ENCODE assay signal across 23 mouse cellular contexts in the genomic region with DNA sequence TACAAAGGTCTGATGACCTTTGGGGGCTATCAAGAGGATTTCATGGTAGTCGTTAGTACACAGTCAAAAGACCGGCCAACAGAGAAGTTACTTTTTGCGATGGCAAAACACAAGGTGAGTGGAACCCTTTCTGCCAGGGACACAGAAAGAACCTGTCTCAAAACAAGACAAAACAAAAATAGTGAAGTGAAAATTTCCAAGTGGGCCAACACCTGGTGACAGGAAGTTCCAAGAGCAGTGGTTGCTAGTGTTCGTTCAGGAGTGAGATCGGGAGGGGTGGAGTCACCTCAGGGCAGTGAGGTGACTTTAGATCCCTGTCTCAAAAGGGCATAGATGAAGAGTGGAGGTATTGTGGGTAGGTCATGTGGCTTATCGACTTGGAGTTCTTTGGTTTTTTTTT. TPM values are rescaled to one million over a fixed set of nuclear protein-coding genes. Genes with fewer than 3 reads are reported as not detected.
"Had no signal": no experiment of that assay in that cellular context is flagged by ENCODE, and none has a peak within 500 bp of the region (broad histone marks: within the 10 kb centered on the region; RNA-seq: fewer than 3 reads in every experiment).

No protein-coding gene starts in this region.

- H3K9me3 ChIP-seq: lung, embryonic 15.5 days; midbrain, embryonic 13.5 days; midbrain, embryonic 15.5 days had no signal

- DNase-seq: liver, postnatal 0 days; lung, adult 2 months; lung, postnatal 14 days; lung, postnatal 36 days; right cerebral cortex, postnatal 14 days; thymus, adult 2 months; thymus, postnatal 25 days; thymus, postnatal 4 days had no signal

- H3K4me3 ChIP-seq: lung, embryonic 15.5 days; megakaryocyte, embryonic 14.5 days; midbrain, embryonic 13.5 days; midbrain, embryonic 15.5 days; neural tube, embryonic 12.5 days; stomach, embryonic 15.5 days had no signal

- H3K27me3 ChIP-seq: lung, embryonic 15.5 days; megakaryocyte, embryonic 14.5 days; midbrain, embryonic 13.5 days; midbrain, embryonic 15.5 days; neural tube, embryonic 12.5 days; stomach, embryonic 15.5 days had no signal

- H3K9ac ChIP-seq: liver, postnatal 0 days; lung, embryonic 15.5 days; midbrain, embryonic 13.5 days; midbrain, embryonic 15.5 days; neural tube, embryonic 12.5 days; stomach, embryonic 15.5 days had no signal

- H3K27ac ChIP-seq: lung, embryonic 15.5 days; macrophage; midbrain, embryonic 13.5 days; midbrain, embryonic 15.5 days; neural tube, embryonic 12.5 days; stomach, embryonic 15.5 days; stomach, postnatal 0 days had no signal

- H3K36me3 ChIP-seq: midbrain, embryonic 15.5 days; neural tube, embryonic 12.5 days had no signal

- ATAC-seq: liver, postnatal 0 days; lung, postnatal 0 days; midbrain, embryonic 13.5 days; midbrain, embryonic 15.5 days had no signal

- H3K4me2 ChIP-seq: lung, embryonic 15.5 days; midbrain, embryonic 11.5 days; midbrain, embryonic 13.5 days; midbrain, embryonic 15.5 days; neural tube, embryonic 12.5 days; stomach, embryonic 15.5 days had no signal

- H3K4me1 ChIP-seq: midbrain, embryonic 13.5 days; midbrain, embryonic 15.5 days; neural tube, embryonic 12.5 days; stomach, embryonic 15.5 days had no signal

RNA-seq across cellular contexts. Expression of a gene that starts 58.1 kb away (rescaled TPM):
- total RNA-seq: megakaryocyte progenitor cell, adult 5-6 weeks; midbrain, postnatal 0 days; monocyte, adult 5-6 weeks; neutrophil, adult 5-6 weeks had no signal
- polyA plus RNA-seq: lung, embryonic 15.5 days; lung, postnatal 0 days; macrophage; midbrain, embryonic 11.5 days; midbrain, embryonic 15.5 days; midbrain, postnatal 0 days; neural tube, embryonic 12.5 days; neural tube, embryonic 14.5 days had no signal
